Mouse (Mus musculus) monocyte, adult 59 days (primary cell): Measurements from ENCODE around the gene Olfr1467. TPM values are rescaled to one million over a fixed set of nuclear protein-coding genes. Genes with fewer than 3 reads are reported as not detected.

Experiments
- total RNA-seq, 2 experiments: library from RNA; stranded (reverse); gene quantifications; one replicate each; pipeline ENCODE4 v1.2.4; 2023

Olfr1467 gene
- total RNA-seq: not detected

DNA sequence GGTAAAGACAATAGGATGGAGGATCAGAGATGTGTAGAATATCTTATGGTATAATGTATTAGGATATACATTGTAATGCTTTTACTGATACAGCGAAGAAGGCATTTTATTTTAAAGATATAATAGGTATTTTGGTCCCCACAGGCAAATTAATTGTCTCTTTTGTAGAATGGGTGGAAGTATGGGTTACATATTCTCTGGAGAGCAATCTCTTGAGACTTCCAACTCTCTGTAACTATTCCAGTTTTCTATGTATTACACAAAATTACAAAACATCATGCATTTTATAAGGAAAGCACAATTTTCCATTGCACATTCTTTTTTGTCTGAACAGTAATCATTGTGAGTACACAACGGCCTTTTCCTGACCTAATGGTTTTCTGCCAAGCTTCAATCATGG, at the start of gene Olfr1467:
Gene Olfr1467 (plus strand): TSS at position 301 of the 400 bp plus-strand sequence.

DNA sequence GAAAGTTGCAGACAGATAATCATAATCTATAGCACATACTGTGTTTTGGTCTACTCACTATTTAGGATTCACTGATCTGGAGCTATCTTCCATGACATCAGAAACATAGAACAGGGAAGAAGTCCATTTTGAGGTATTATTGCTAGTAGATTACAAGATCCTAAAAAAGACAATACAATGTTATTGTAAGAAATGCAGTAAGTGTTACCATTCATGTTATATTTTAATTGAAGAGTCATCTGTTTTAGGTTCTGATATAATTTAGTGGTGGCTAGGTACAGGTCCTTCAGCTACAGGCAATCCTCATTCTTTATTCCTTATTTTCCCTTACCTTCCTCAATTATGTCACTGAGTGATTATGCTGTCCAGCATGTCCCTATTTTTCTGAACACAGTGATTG, 46.6 kb upstream of the Olfr1467 start, which contains the start of gene Olfr1465:
Gene Olfr1465 (minus strand): TSS at position 101 of the 400 bp plus-strand sequence.

DNA sequence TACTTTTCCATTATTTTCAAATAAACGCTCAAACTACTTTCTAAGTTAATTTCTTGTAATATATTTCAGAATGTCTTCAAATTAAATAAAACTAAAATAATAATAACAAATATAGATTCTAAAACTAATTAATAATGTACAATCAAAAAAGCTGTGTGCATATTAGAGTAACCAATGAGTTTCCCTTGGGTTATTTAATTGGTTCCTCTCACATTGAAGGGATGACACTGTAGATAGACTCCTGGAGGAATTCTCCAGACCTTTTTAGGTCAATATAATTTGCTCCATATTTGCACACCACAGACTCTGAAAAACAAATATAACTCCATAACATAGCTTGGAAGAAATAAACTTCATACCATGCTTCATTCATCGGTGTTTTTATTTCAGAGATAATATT, 23.5 kb upstream of the Olfr1467 start, which contains the start of gene Olfr1466:
Gene Olfr1466 (plus strand): TSS at position 301 of the 400 bp plus-strand sequence.

GRCm38 (mm10) chr19:13407549-13407948, 45.5 kb downstream of the Olfr1467 start, which contains the start of gene Olfr1469:
TSS of gene Olfr1469 (plus strand) at chr19:13407849.

Other genes starting within 250 kb of the Olfr1467 start
- gene Olfr1459, start 212.7 kb upstream of the Olfr1467 start, total RNA-seq: under 1 TPM in 1 of 2 experiments, not detected in 1; 0.10 TPM
- gene Olfr1461, start 199.2 kb upstream of the Olfr1467 start, total RNA-seq: not detected
- gene Olfr1462, start 176.5 kb upstream of the Olfr1467 start, total RNA-seq: not detected
- not detected for gene Olfr1463, start 130.9 kb upstream of the Olfr1467 start, total RNA-seq
- not detected for gene Olfr1465, start 46.7 kb upstream of the Olfr1467 start, total RNA-seq
- gene Olfr1466, start 23.4 kb upstream of the Olfr1467 start, total RNA-seq: not detected
- not detected for gene Olfr1469, start 45.6 kb downstream of the Olfr1467 start, total RNA-seq
- gene Olfr1471, start 81.2 kb downstream of the Olfr1467 start, total RNA-seq: not detected
- gene Olfr1472, start 93.8 kb downstream of the Olfr1467 start, total RNA-seq: not detected
- gene Olfr1474, start 107.3 kb downstream of the Olfr1467 start, total RNA-seq: not detected
- gene Olfr1475, start 118.0 kb downstream of the Olfr1467 start, total RNA-seq: not detected
- gene Olfr1477, start 138.3 kb downstream of the Olfr1467 start, total RNA-seq: not detected
- gene Olfr1480, start 165.7 kb downstream of the Olfr1467 start, total RNA-seq: not detected
- gene Olfr1484, start 221.3 kb downstream of the Olfr1467 start, total RNA-seq: not detected